Mouse (Mus musculus): ENCODE results near the gene Dlg2.

The Dlg2 gene

GRCm38 (mm10) chr7:91740748-91741147 lies 1264.3 kb downstream of the Dlg2 start:
- no peak for DNase-seq (ENCODE audit: low spot score in 2 of 2)

- DNase-seq (ENCODE audit: low spot score in 2 of 2), result no peak
These were observed 1276.8 kb downstream of the Dlg2 start for GRCm38 (mm10) chr7:91753151-91753861.

- DNase-seq (ENCODE audit: low spot score in 2 of 2), result no peak
These were observed 1291.2 kb downstream of the Dlg2 start for GRCm38 (mm10) chr7:91767648-91768047.

- no peak for DNase-seq (ENCODE audit: low spot score in 2 of 2)
These were observed 1302.2 kb downstream of the Dlg2 start for GRCm38 (mm10) chr7:91778673-91779072.

GRCm38 (mm10) chr7:91784617-91785016 lies 1308.1 kb downstream of the Dlg2 start:
- no peak for DNase-seq (ENCODE audit: low spot score in 2 of 2)

- no peak for DNase-seq (ENCODE audit: low spot score in 2 of 2)
These were observed 1309.0 kb downstream of the Dlg2 start for GRCm38 (mm10) chr7:91785445-91785844.

- DNase-seq (ENCODE audit: low spot score in 2 of 2), result no peak
These were observed 1309.4 kb downstream of the Dlg2 start for GRCm38 (mm10) chr7:91785871-91786270.

GRCm38 (mm10) chr7:91790949-91791564 lies 1314.6 kb downstream of the Dlg2 start:
- no peak for DNase-seq (ENCODE audit: low spot score in 2 of 2)

GRCm38 (mm10) chr7:91806632-91807031 lies 1330.2 kb downstream of the Dlg2 start:
- no peak for DNase-seq (ENCODE audit: low spot score in 2 of 2)

GRCm38 (mm10) chr7:91810774-91811173 lies 1334.3 kb downstream of the Dlg2 start:
- DNase-seq (ENCODE audit: low spot score in 2 of 2), result no peak

GRCm38 (mm10) chr7:91818004-91818403 lies 1341.5 kb downstream of the Dlg2 start:
- DNase-seq (ENCODE audit: low spot score in 2 of 2), result no peak

GRCm38 (mm10) chr7:91832207-91832606 lies 1355.7 kb downstream of the Dlg2 start:
- no peak for DNase-seq (ENCODE audit: low spot score in 2 of 2)

GRCm38 (mm10) chr7:91845723-91846122 lies 1369.3 kb downstream of the Dlg2 start:
- DNase-seq (ENCODE audit: low spot score in 2 of 2), result no peak

GRCm38 (mm10) chr7:91849364-91849763 lies 1372.9 kb downstream of the Dlg2 start:
- no peak for DNase-seq (ENCODE audit: low spot score in 2 of 2)

GRCm38 (mm10) chr7:91853653-91854052 lies 1377.2 kb downstream of the Dlg2 start:
- no peak for DNase-seq (ENCODE audit: low spot score in 2 of 2)

GRCm38 (mm10) chr7:91856931-91857330 lies 1380.5 kb downstream of the Dlg2 start:
- DNase-seq (ENCODE audit: low spot score in 2 of 2), result no peak

- DNase-seq (ENCODE audit: low spot score in 2 of 2), result no peak
These were observed 1386.5 kb downstream of the Dlg2 start for GRCm38 (mm10) chr7:91862806-91863531.

GRCm38 (mm10) chr7:91868919-91869318 lies 1392.4 kb downstream of the Dlg2 start:
- no peak for DNase-seq (ENCODE audit: low spot score in 2 of 2)

GRCm38 (mm10) chr7:91876831-91877230 lies 1400.4 kb downstream of the Dlg2 start:
- DNase-seq (ENCODE audit: low spot score in 2 of 2), result no peak

GRCm38 (mm10) chr7:91877804-91878203 lies 1401.3 kb downstream of the Dlg2 start:
- no peak for DNase-seq (ENCODE audit: low spot score in 2 of 2)

- DNase-seq (ENCODE audit: low spot score in 2 of 2), result no peak
These were observed 1409.9 kb downstream of the Dlg2 start for GRCm38 (mm10) chr7:91886336-91886735.

GRCm38 (mm10) chr7:91893991-91894390 lies 1417.5 kb downstream of the Dlg2 start:
- DNase-seq (ENCODE audit: low spot score in 2 of 2), result no peak

GRCm38 (mm10) chr7:91896935-91897334 lies 1420.5 kb downstream of the Dlg2 start:
- no peak for DNase-seq (ENCODE audit: low spot score in 2 of 2)
